ENCODE assay signal across 11 mouse cellular contexts in genomic region chr13:59402026-59402775, GRCm38 (mm10).
DNase-seq lines count a peak whose midpoint lies in the region; ATAC-seq lines count a peak whose summit lies in the region.
"Had no signal": no experiment of that assay in that cellular context is flagged by ENCODE, and none has a peak within 500 bp of the region (broad histone marks: within the 10 kb centered on the region; RNA-seq: fewer than 3 reads in every experiment).

No protein-coding gene starts in this region.

- peak; percentile 75 for ATAC-seq in neural tube, embryonic 15.5 days (ENCODE audit: low FRiP score)

- no peak overlapping the region for H3K4me3 ChIP-seq in embryonic facial prominence, embryonic 10.5 days
- H3K4me3 ChIP-seq in neural tube, embryonic 15.5 days (replicated peaks) = no peak overlapping the region
- H3K4me3 ChIP-seq: gastrocnemius, adult 2 months; liver, embryonic 15.5 days had no signal

- no peak for DNase-seq in embryonic facial prominence, embryonic 10.5 days (ENCODE audit: low spot score)
- peak; percentile 90 to 94 for DNase-seq in frontal cortex, adult 2 months (ENCODE audit: extremely low spot score in 1 of 2, low spot score in 1 of 2)
- DNase-seq in layer of hippocampus, postnatal 36 days = peak; percentile 50 to 52
- DNase-seq in lung, postnatal 10 days = no peak
- DNase-seq in cerebellum, postnatal 4 days (ENCODE audit: low spot score in 2 of 2) = no peak
- DNase-seq in lung, postnatal 25 days (ENCODE audit: low spot score) = no peak
- DNase-seq in thymus, postnatal 4 days = no peak
- DNase-seq: cerebellum, adult 11-12 months; gastrocnemius, adult 2 months had no signal

- WGBS in embryonic facial prominence, embryonic 10.5 days = 86% methylated on average over 14 of the region's 14 CpGs
- 53% methylated on average over 14 of the region's 14 CpGs for WGBS in neural tube, embryonic 15.5 days

- H3K27me3 ChIP-seq in embryonic facial prominence, embryonic 10.5 days (replicated peaks; ENCODE audit: low read depth, poor library complexity, severe bottlenecking) = no peaks in the 10 kb centered on the region
- no peaks in the 10 kb centered on the region for H3K27me3 ChIP-seq in neural tube, embryonic 15.5 days (replicated peaks)
- H3K27me3 ChIP-seq: liver, embryonic 15.5 days had no signal

- H3K9me3 ChIP-seq in embryonic facial prominence, embryonic 10.5 days = no peaks in the 10 kb centered on the region
- no peaks in the 10 kb centered on the region for H3K9me3 ChIP-seq in neural tube, embryonic 15.5 days (replicated peaks)
- H3K9me3 ChIP-seq: liver, embryonic 15.5 days had no signal

- H3K27ac ChIP-seq in embryonic facial prominence, embryonic 10.5 days (replicated peaks) = 0 out of 2 replicates have a peak overlapping the region, but pooled peaks have one; percentile 26
- H3K27ac ChIP-seq in neural tube, embryonic 15.5 days (replicated peaks) = peak overlapping the region; percentile 62
- H3K27ac ChIP-seq: gastrocnemius, adult 2 months; liver, embryonic 15.5 days had no signal

- peaks cover 11% of the 10 kb centered on the region for H3K4me1 ChIP-seq in embryonic facial prominence, embryonic 10.5 days
- peaks cover 11% of the 10 kb centered on the region for H3K4me1 ChIP-seq in neural tube, embryonic 15.5 days
- H3K4me1 ChIP-seq: liver, embryonic 15.5 days had no signal

- H3K4me2 ChIP-seq in neural tube, embryonic 15.5 days = no peak overlapping the region
- H3K4me2 ChIP-seq: liver, embryonic 15.5 days had no signal

- no peak overlapping the region for H3K9ac ChIP-seq in neural tube, embryonic 15.5 days (replicated peaks)
- H3K9ac ChIP-seq: liver, embryonic 15.5 days had no signal

- H3K36me3 ChIP-seq in embryonic facial prominence, embryonic 10.5 days (replicated peaks) = no peaks in the 10 kb centered on the region
- H3K36me3 ChIP-seq in neural tube, embryonic 15.5 days = no peaks in the 10 kb centered on the region
- H3K36me3 ChIP-seq: liver, embryonic 15.5 days had no signal

Comparison
In these comparisons a context has a peak if more than half of its experiments do, and no peak if none do; other contexts are left out.
1. DNase-seq: peak in frontal cortex, adult 2 months (2 of 2) and layer of hippocampus, postnatal 36 days (2 of 2); none in embryonic facial prominence, embryonic 10.5 days (single experiment), lung, postnatal 10 days (single experiment), cerebellum, postnatal 4 days (0 of 2), lung, postnatal 25 days (single experiment) and thymus, postnatal 4 days (single experiment).